Mouse (Mus musculus) gastrocnemius, postnatal 25 days (tissue): Measurements from ENCODE around the gene Ranbp3. TPM values are rescaled to one million over a fixed set of nuclear protein-coding genes. Genes with fewer than 3 reads are reported as not detected.

Source experiments
- DNase-seq: peaks from one replicate; pipeline ENCODE4 v3.0.0; 2022
- total RNA-seq, 2 experiments: library from RNA; stranded (reverse); gene quantifications; 1 replicate in 1 of 2; 2 replicates in 1 of 2; pipeline ENCODE4 v1.2.3; 2021

Ranbp3 gene
- total RNA-seq, 2 experiments from 2014 or later, result 32.8 to 34.2 TPM

- DNase-seq, result no peak
Measured at GRCm38 (mm10) chr17:56673647-56674416, 738 bp downstream of the Ranbp3 start.

GRCm38 (mm10) chr17:56681791-56682190 lies 8.7 kb downstream of the Ranbp3 start:
- no peak for DNase-seq

- no peak for DNase-seq
Measured at GRCm38 (mm10) chr17:56682880-56683279, 9.8 kb downstream of the Ranbp3 start.

- DNase-seq, result no peak
Measured at GRCm38 (mm10) chr17:56683546-56684140, 10.5 kb downstream of the Ranbp3 start.

- DNase-seq, result peak; percentile 40
Measured at GRCm38 (mm10) chr17:56684649-56685048, 11.6 kb downstream of the Ranbp3 start.

- no peak for DNase-seq
Measured at GRCm38 (mm10) chr17:56686801-56687200, 13.7 kb downstream of the Ranbp3 start.

GRCm38 (mm10) chr17:56688045-56688444 lies 15.0 kb downstream of the Ranbp3 start:
- DNase-seq, result no peak

GRCm38 (mm10) chr17:56688689-56689088 lies 15.6 kb downstream of the Ranbp3 start:
- no peak for DNase-seq

GRCm38 (mm10) chr17:56693395-56693794 lies 20.3 kb downstream of the Ranbp3 start:
- DNase-seq, result no peak

- peak; percentile 56 for DNase-seq
Measured at GRCm38 (mm10) chr17:56693851-56694310, 20.8 kb downstream of the Ranbp3 start.

GRCm38 (mm10) chr17:56700451-56700850 lies 27.4 kb downstream of the Ranbp3 start:
- no peak for DNase-seq

GRCm38 (mm10) chr17:56703038-56703437 lies 29.9 kb downstream of the Ranbp3 start:
- DNase-seq, result no peak

- DNase-seq, result no peak
Measured at GRCm38 (mm10) chr17:56706515-56706914, 33.4 kb downstream of the Ranbp3 start.

GRCm38 (mm10) chr17:56708692-56709091 lies 35.6 kb downstream of the Ranbp3 start:
- no peak for DNase-seq

- no peak for DNase-seq
Measured at GRCm38 (mm10) chr17:56709708-56710107, 36.6 kb downstream of the Ranbp3 start.

- DNase-seq, result no peak
Measured at GRCm38 (mm10) chr17:56715360-56715759, 42.3 kb downstream of the Ranbp3 start.

- DNase-seq, result no peak
Measured at GRCm38 (mm10) chr17:56715914-56716654, 43.0 kb downstream of the Ranbp3 start.

- DNase-seq, result peak; percentile 95
Measured at GRCm38 (mm10) chr17:56716655-56717362, 43.7 kb downstream of the Ranbp3 start.

GRCm38 (mm10) chr17:56717363-56718058 lies 44.4 kb downstream of the Ranbp3 start, which contains the start of the genes Ndufa11 and Vmac:
Gene Ndufa11, plus strand, starts transcription at chr17:56717767.
Gene Vmac, minus strand, starts transcription at chr17:56718022.
- DNase-seq, result peak; percentile 92

GRCm38 (mm10) chr17:56722441-56722840 lies 49.3 kb downstream of the Ranbp3 start:
- DNase-seq, result peak; percentile 84

- no peak for DNase-seq
Measured at GRCm38 (mm10) chr17:56723419-56724161, 50.5 kb downstream of the Ranbp3 start.
